Mouse (Mus musculus) heart, postnatal 0 days (tissue): Measurements from ENCODE around the gene Dlgap4. TPM values are rescaled to one million over a fixed set of nuclear protein-coding genes. Genes with fewer than 3 reads are reported as not detected.

Source experiments
- ATAC-seq: fragments of 200-750 bp; cut with Nextera tagmentation; 2 replicates; pipeline ENCODE4 v1.8.0; 2017; ENCODE audit warnings: low read depth, moderate number of reproducible peaks, moderate library complexity; ENCODE audit not compliant: insufficient read depth
- DNase-seq: peaks from one replicate; pipeline ENCODE4 v3.0.0-alpha.2; 2016; ENCODE audit warnings: low spot score
- H3K27ac ChIP-seq: fragments of 300-500 bp; sonication (generic); 2 replicates; pipeline ENCODE4 v1.5.1; 2014; ENCODE audit warnings: low read depth, mild to moderate bottlenecking
- H3K27me3 ChIP-seq: fragments of 300-500 bp; sonication (generic); 2 replicates; pipeline ENCODE4 v1.6.1; 2014; ENCODE audit warnings: low read length, mixed read lengths; ENCODE audit not compliant: control insufficient read depth, insufficient read depth
- H3K36me3 ChIP-seq: fragments of 300-500 bp; sonication (generic); replicated peaks from 2 replicates; pipeline ENCODE4 v1.6.1; 2014; ENCODE audit warnings: low read length, mixed read lengths; ENCODE audit not compliant: control insufficient read depth, insufficient read depth
- H3K4me1 ChIP-seq: fragments of 300-500 bp; sonication (generic); 2 replicates; pipeline ENCODE4 v1.6.1; 2014; ENCODE audit warnings: antibody characterized with exemption; ENCODE audit not compliant: control insufficient read depth, insufficient read depth
- H3K4me2 ChIP-seq: fragments of 300-500 bp; sonication (generic); 2 replicates; pipeline ENCODE4 v1.6.1; 2014; ENCODE audit warnings: low read depth, mild to moderate bottlenecking, low read length, moderate library complexity
- H3K4me3 ChIP-seq: fragments of 300-500 bp; sonication (generic); 2 replicates; pipeline ENCODE4 v1.5.1; 2014; ENCODE audit warnings: low read depth, low read length
- H3K9ac ChIP-seq: fragments of 300-500 bp; sonication (generic); replicated peaks from 2 replicates; pipeline ENCODE4 v1.6.1; 2014; ENCODE audit warnings: low read depth, low read length, mixed read lengths
- H3K9me3 ChIP-seq: fragments of 300-500 bp; sonication (generic); replicated peaks from 2 replicates; pipeline ENCODE4 v1.6.1; 2016; ENCODE audit warnings: low read length; ENCODE audit not compliant: control insufficient read depth
- CTCF ChIP-seq: IDR thresholded peaks from 2 replicates; pipeline ENCODE4 v1.5.1; 2016; ENCODE audit warnings: antibody characterized with exemption, control low read depth, low read depth
- EP300 ChIP-seq: IDR thresholded peaks from 2 replicates; pipeline ENCODE4 v1.6.1; 2016; ENCODE audit warnings: antibody characterized with exemption, low read depth
- WGBS: fragments of 180-500 bp; shearing (Covaris S2); extraction: QIAGEN DNeasy Blood & Tissue Kit; methylation state at CpG from one replicate; pipeline ENCODE4 v1.1.7; 2014; 5-methylcytosine and 5-hydroxymethylcytosine counted together
- polyA plus RNA-seq: library from polyadenylated mRNA; unstranded; fragments of >200 nt; fragmentation: Nextera tagmentation; extraction: Ambion mirVana; gene quantifications from 2 replicates; pipeline ENCODE4 v1.2.1, GENCODE M21; 2015
- total RNA-seq: library from RNA; depleted of rRNA; stranded (reverse); fragments of >200 nt; gene quantifications from 2 replicates; pipeline ENCODE4 v1.2.3, GENCODE M21; 2014; ENCODE audit warnings: low replicate concordance

The Dlgap4 gene
- total and polyA plus RNA-seq, 2 experiments from 2014 or later, result 51.3 to 58.5 TPM

- Histone ChIP-seq H3K4me1 (peaks cover 43% of the 10 kb centered on the region), H3K27me3 (no peaks in the 10 kb centered on the region), H3K36me3 (peaks cover 3% of the 10 kb centered on the region), H3K4me3 (no peak overlapping the region), H3K27ac (no peak overlapping the region), H3K4me2 (no peak overlapping the region), H3K9me3 (no peaks in the 10 kb centered on the region), H3K9ac (no peak overlapping the region; the same call in 1 of the 2 replicates)
- 64% methylated on average over 9 of the region's 9 CpGs for WGBS
- no peak for DNase-seq
- TF ChIP-seq CTCF (no peak), EP300 (no peak)
- ATAC-seq, result no peak
Observed at GRCm38 (mm10) chr2:156741265-156741664, 127.8 kb downstream of the Dlgap4 start.

GRCm38 (mm10) chr2:156741998-156742397 lies 128.5 kb downstream of the Dlgap4 start:
- Histone ChIP-seq H3K4me3 (no peak overlapping the region), H3K36me3 (peaks cover 10% of the 10 kb centered on the region), H3K27ac (no peak overlapping the region), H3K4me2 (no peak overlapping the region), H3K27me3 (no peaks in the 10 kb centered on the region), H3K9ac (no peak overlapping the region), H3K9me3 (no peaks in the 10 kb centered on the region), H3K4me1 (peaks cover 35% of the 10 kb centered on the region)
- TF ChIP-seq EP300 (no peak), CTCF (no peak)
- WGBS, result 28% methylated on average over 4 of the region's 4 CpGs
- DNase-seq, result no peak
- ATAC-seq, result no peak

- 66% methylated on average over 3 of the region's 3 CpGs for WGBS
- H3K36me3 ChIP-seq, result peaks cover 23% of the 10 kb centered on the region
- H3K9ac ChIP-seq, result no peak overlapping the region
- no peak for ATAC-seq
- TF ChIP-seq EP300 (no peak), CTCF (no peak)
- no peak overlapping the region for H3K4me2 ChIP-seq
- H3K4me1 ChIP-seq, result peaks cover 26% of the 10 kb centered on the region
- H3K27ac ChIP-seq, result no peak overlapping the region
- no peak for DNase-seq
- no peaks in the 10 kb centered on the region for H3K9me3 ChIP-seq
- H3K27me3 ChIP-seq, result no peaks in the 10 kb centered on the region
- no peak overlapping the region for H3K4me3 ChIP-seq
Observed at GRCm38 (mm10) chr2:156743248-156743647, 129.7 kb downstream of the Dlgap4 start.

GRCm38 (mm10) chr2:156744414-156744813 lies 130.9 kb downstream of the Dlgap4 start:
- 77% methylated on average over 5 of the region's 5 CpGs for WGBS
- ATAC-seq (no peak), DNase-seq (no peak)
- H3K36me3 ChIP-seq, result peaks cover 34% of the 10 kb centered on the region
- no peak overlapping the region for H3K9ac ChIP-seq
- H3K27me3 ChIP-seq, result no peaks in the 10 kb centered on the region
- H3K9me3 ChIP-seq, result no peaks in the 10 kb centered on the region
- H3K4me2 ChIP-seq, result no peak overlapping the region
- no peak overlapping the region for H3K27ac ChIP-seq
- no peak overlapping the region for H3K4me3 ChIP-seq
- peaks cover 19% of the 10 kb centered on the region for H3K4me1 ChIP-seq
- TF ChIP-seq EP300, result no peak
- TF ChIP-seq CTCF, result no peak

GRCm38 (mm10) chr2:156747315-156747714 lies 133.8 kb downstream of the Dlgap4 start:
- WGBS, result 88% methylated on average over 3 of the region's 3 CpGs
- Histone ChIP-seq H3K27ac (no peak overlapping the region), H3K9ac (no peak overlapping the region), H3K27me3 (no peaks in the 10 kb centered on the region), H3K36me3 (peaks cover 57% of the 10 kb centered on the region), H3K4me2 (no peak overlapping the region), H3K9me3 (no peaks in the 10 kb centered on the region), H3K4me1 (peaks cover 1% of the 10 kb centered on the region), H3K4me3 (no peak overlapping the region)
- no peak for DNase-seq
- TF ChIP-seq CTCF (no peak), EP300 (no peak)
- no peak for ATAC-seq

- DNase-seq (no peak), ATAC-seq (no peak)
- TF ChIP-seq EP300, result no peak
- no peak for TF ChIP-seq CTCF
- Histone ChIP-seq H3K27me3 (no peaks in the 10 kb centered on the region), H3K9me3 (no peaks in the 10 kb centered on the region), H3K4me1 (no peaks in the 10 kb centered on the region), H3K4me3 (no peak overlapping the region), H3K36me3 (peaks cover 68% of the 10 kb centered on the region), H3K27ac (no peak overlapping the region), H3K4me2 (no peak overlapping the region), H3K9ac (no peak overlapping the region)
- WGBS, result 78% methylated on average over 8 of the region's 8 CpGs
Observed at GRCm38 (mm10) chr2:156749687-156750086, 136.2 kb downstream of the Dlgap4 start.
